Mouse (Mus musculus): ENCODE results near the gene Dlgap4. TPM values are rescaled to one million over a fixed set of nuclear protein-coding genes. Genes with fewer than 3 reads are reported as not detected.
A peak's percentile ranks its signal among the peaks of the same experiment; 100 is the strongest.

Gene Dlgap4
- total and polyA plus RNA-seq, 3 experiments = 31.3 to 61.5 (median 32.5) TPM

DNA sequence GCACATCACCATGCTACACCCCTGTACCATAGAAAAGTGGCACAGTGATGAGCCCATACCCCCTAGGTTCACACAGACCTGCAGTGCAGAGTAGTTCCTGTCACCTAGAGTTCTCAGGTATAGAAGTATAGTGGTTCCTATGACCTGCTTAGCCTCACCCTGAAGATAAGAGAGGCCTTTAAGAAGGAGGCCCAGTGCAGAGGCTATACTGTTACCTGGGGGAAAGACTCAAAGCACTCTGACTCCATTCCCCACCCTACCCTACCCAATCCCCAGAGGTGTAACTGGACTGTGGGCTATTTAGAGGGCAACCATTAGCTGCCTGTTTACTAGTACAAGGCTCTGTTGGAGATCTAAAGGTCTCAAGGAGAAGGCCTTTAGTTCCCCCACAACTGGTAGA, 118.1 kb downstream of the Dlgap4 start:
- intact Hi-C loops (cut with DNase I) = loop anchor here (5.0 kb wide), 1 partner anchor 131 kb away; the partner anchor contains the start of gene Rab5if
- peaks cover 43% of the 10 kb centered on the region for H3K4me1 ChIP-seq (ENCODE audit: control insufficient read depth, insufficient read depth, low read length)
- peaks cover 2% of the 10 kb centered on the region for H3K79me2 ChIP-seq (replicated peaks; ENCODE audit: control insufficient read depth, insufficient read depth, low read length)

DNA sequence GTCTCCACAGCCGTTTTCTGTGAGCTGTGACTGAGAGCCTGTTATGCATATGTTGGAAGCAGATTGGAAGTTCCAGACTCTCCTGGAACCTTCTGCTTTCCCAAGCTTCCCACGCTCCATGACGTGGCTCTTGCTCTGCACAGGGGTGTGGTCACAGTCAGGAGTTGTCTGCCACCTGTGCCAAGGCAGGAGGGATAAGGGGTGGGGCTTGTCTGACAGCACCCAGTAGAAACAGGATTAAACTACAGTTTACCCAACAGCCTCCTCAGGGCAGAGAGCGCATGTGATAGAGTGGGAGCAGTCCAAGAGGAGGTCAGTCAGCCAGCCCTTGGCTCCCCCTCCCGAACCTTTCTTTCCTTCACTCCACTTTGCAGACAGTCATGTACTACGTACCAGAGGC, 118.6 kb downstream of the Dlgap4 start:
- TF ChIP-seq POLR2A (IDR thresholded peaks at IDR 0.05; ENCODE audit: insufficient read depth, low read depth, low read length) (no peak), CTCF (IDR thresholded peaks at IDR 0.05) (no peak), EP300 (IDR thresholded peaks at IDR 0.05; ENCODE audit: insufficient read depth, low read depth, low read length) (peak; percentile 91)
- peaks cover 2% of the 10 kb centered on the region for H3K79me2 ChIP-seq (replicated peaks; ENCODE audit: control insufficient read depth, insufficient read depth, low read length)
- H3K36me3 ChIP-seq (ENCODE audit: control insufficient read depth, insufficient read depth, low read length) = peaks cover 5% of the 10 kb centered on the region
- peak overlapping the region; percentile 87 for H3K27ac ChIP-seq
- no peak overlapping the region for H3K4me3 ChIP-seq
- DNase-seq = peak; percentile 78 to 88
- WGBS = 36% methylated on average over 6 of the region's 6 CpGs
- H3K4me1 ChIP-seq (ENCODE audit: control insufficient read depth, insufficient read depth, low read length) = peaks cover 40% of the 10 kb centered on the region
- no peak overlapping the region for H3K9ac ChIP-seq (ENCODE audit: low read depth, low read length)
- H3K27me3 ChIP-seq (ENCODE audit: control insufficient read depth, insufficient read depth, low read length) = no peaks in the 10 kb centered on the region
- intact Hi-C loops (cut with DNase I) = loop anchor here (5.0 kb wide), 1 partner anchor 130 kb away; the partner anchor contains the start of gene Rab5if

More for the DNA sequence above, 118.1 kb downstream of the Dlgap4 start:
- no peak for TF ChIP-seq POLR2A (IDR thresholded peaks at IDR 0.05; ENCODE audit: insufficient read depth, low read depth, low read length)
- TF ChIP-seq CTCF (IDR thresholded peaks at IDR 0.05) = no peak
- TF ChIP-seq EP300 (IDR thresholded peaks at IDR 0.05; ENCODE audit: insufficient read depth, low read depth, low read length) = no peak
- no peak overlapping the region for H3K9ac ChIP-seq (ENCODE audit: low read depth, low read length)
- DNase-seq = no peak
- peak overlapping the region; percentile 87 for H3K27ac ChIP-seq
- no peak overlapping the region for H3K4me3 ChIP-seq
- peaks cover 6% of the 10 kb centered on the region for H3K36me3 ChIP-seq (ENCODE audit: control insufficient read depth, insufficient read depth, low read length)
- no peaks in the 10 kb centered on the region for H3K27me3 ChIP-seq (ENCODE audit: control insufficient read depth, insufficient read depth, low read length)

GRCm38 (mm10) chr2:156735761-156736335, 122.3 kb downstream of the Dlgap4 start:
- Histone ChIP-seq H3K9ac (ENCODE audit: low read depth, low read length) (no peak overlapping the region), H3K79me2 (replicated peaks; ENCODE audit: control insufficient read depth, insufficient read depth, low read length) (peaks cover 4% of the 10 kb centered on the region), H3K4me1 (ENCODE audit: control insufficient read depth, insufficient read depth, low read length) (peaks cover 51% of the 10 kb centered on the region), H3K27me3 (ENCODE audit: control insufficient read depth, insufficient read depth, low read length) (no peaks in the 10 kb centered on the region), H3K4me3 (no peak overlapping the region), H3K36me3 (ENCODE audit: control insufficient read depth, insufficient read depth, low read length) (peaks cover 2% of the 10 kb centered on the region), H3K27ac (no peak overlapping the region)
- peak in 1 of 2 experiments; percentile 27 for DNase-seq
- 69% methylated on average over 3 of the region's 3 CpGs for WGBS
- intact Hi-C loops (cut with DNase I) = no loop called here
- no peak for TF ChIP-seq POLR2A (IDR thresholded peaks at IDR 0.05; ENCODE audit: insufficient read depth, low read depth, low read length)
- TF ChIP-seq EP300 (IDR thresholded peaks at IDR 0.05; ENCODE audit: insufficient read depth, low read depth, low read length) = no peak
- no peak for TF ChIP-seq CTCF (IDR thresholded peaks at IDR 0.05)

DNA sequence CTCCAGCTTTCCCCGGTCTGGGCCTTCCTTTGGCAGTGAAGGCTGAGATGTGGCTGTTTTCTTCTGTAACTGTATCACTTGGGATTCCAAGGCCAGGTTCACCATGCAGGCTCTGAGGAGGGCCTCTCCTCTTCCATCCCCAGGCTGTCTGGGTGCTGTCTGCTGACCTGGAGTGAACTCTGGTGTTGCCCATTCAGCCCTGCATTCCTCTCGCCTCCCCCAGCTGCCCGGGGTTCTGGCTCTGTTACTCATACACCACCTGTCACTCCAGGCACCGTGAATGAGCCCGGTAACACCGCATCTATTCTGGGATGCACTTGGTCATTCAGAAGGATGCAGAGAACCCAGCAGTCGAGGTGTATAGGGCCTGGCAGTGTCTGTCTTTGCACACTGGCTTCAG, 123.3 kb downstream of the Dlgap4 start:
- H3K27ac ChIP-seq = no peak overlapping the region; the same call in 1 of the 2 replicates
- no peak overlapping the region for H3K4me3 ChIP-seq
- H3K79me2 ChIP-seq (replicated peaks; ENCODE audit: control insufficient read depth, insufficient read depth, low read length) = peaks cover 8% of the 10 kb centered on the region
- TF ChIP-seq POLR2A (IDR thresholded peaks at IDR 0.05; ENCODE audit: insufficient read depth, low read depth, low read length) (no peak), EP300 (IDR thresholded peaks at IDR 0.05; ENCODE audit: insufficient read depth, low read depth, low read length) (0 out of 2 replicates have a peak, but pooled peaks have one; percentile 28), CTCF (IDR thresholded peaks at IDR 0.05) (no peak)
- no peaks in the 10 kb centered on the region for H3K27me3 ChIP-seq (ENCODE audit: control insufficient read depth, insufficient read depth, low read length)
- peaks cover 56% of the 10 kb centered on the region for H3K4me1 ChIP-seq (ENCODE audit: control insufficient read depth, insufficient read depth, low read length)
- peak in 1 of 2 experiments; percentile 33 for DNase-seq
- peaks cover under 1% of the 10 kb centered on the region for H3K36me3 ChIP-seq (ENCODE audit: control insufficient read depth, insufficient read depth, low read length)
- no peak overlapping the region for H3K9ac ChIP-seq (ENCODE audit: low read depth, low read length)
- intact Hi-C loops (cut with DNase I) = no loop called here
- 25% methylated on average over 7 of the region's 7 CpGs for WGBS

- TF ChIP-seq EP300 (IDR thresholded peaks at IDR 0.05; ENCODE audit: insufficient read depth, low read depth, low read length) (peak; percentile 48; the same call in 1 of the 2 replicates), CTCF (IDR thresholded peaks at IDR 0.05) (no peak)
- 43% methylated on average over 7 of the region's 7 CpGs for WGBS
- intact Hi-C loops (cut with DNase I) = no loop called here
These were observed 124.5 kb downstream of the Dlgap4 start for GRCm38 (mm10) chr2:156737976-156738375.

GRCm38 (mm10) chr2:156741265-156741664, 127.8 kb downstream of the Dlgap4 start:
- WGBS = 66% methylated on average over 9 of the region's 9 CpGs
- H3K27ac ChIP-seq = no peak overlapping the region
- peaks cover 9% of the 10 kb centered on the region for H3K79me2 ChIP-seq (replicated peaks; ENCODE audit: control insufficient read depth, insufficient read depth, low read length)
- intact Hi-C loops (cut with DNase I) = no loop called here
- no peak overlapping the region for H3K9ac ChIP-seq (ENCODE audit: low read depth, low read length)
- H3K4me3 ChIP-seq = no peak overlapping the region
- no peaks in the 10 kb centered on the region for H3K27me3 ChIP-seq (ENCODE audit: control insufficient read depth, insufficient read depth, low read length)
- H3K4me1 ChIP-seq (ENCODE audit: control insufficient read depth, insufficient read depth, low read length) = peaks cover 40% of the 10 kb centered on the region
- TF ChIP-seq CTCF (IDR thresholded peaks at IDR 0.05) (no peak), EP300 (IDR thresholded peaks at IDR 0.05; ENCODE audit: insufficient read depth, low read depth, low read length) (no peak), POLR2A (IDR thresholded peaks at IDR 0.05; ENCODE audit: insufficient read depth, low read depth, low read length) (no peak)
- H3K36me3 ChIP-seq (ENCODE audit: control insufficient read depth, insufficient read depth, low read length) = no peaks in the 10 kb centered on the region
- no peak for DNase-seq

More at GRCm38 (mm10) chr2:156737976-156738375, 124.5 kb downstream of the Dlgap4 start:
- DNase-seq = peak in 1 of 2 experiments; percentile 63
- H3K4me3 ChIP-seq = no peak overlapping the region
- peaks cover 54% of the 10 kb centered on the region for H3K4me1 ChIP-seq (ENCODE audit: control insufficient read depth, insufficient read depth, low read length)
- no peaks in the 10 kb centered on the region for H3K27me3 ChIP-seq (ENCODE audit: control insufficient read depth, insufficient read depth, low read length)
- H3K36me3 ChIP-seq (ENCODE audit: control insufficient read depth, insufficient read depth, low read length) = no peaks in the 10 kb centered on the region; the same call in 1 of the 2 replicates
- H3K9ac ChIP-seq (ENCODE audit: low read depth, low read length) = no peak overlapping the region
- peaks cover 8% of the 10 kb centered on the region for H3K79me2 ChIP-seq (replicated peaks; ENCODE audit: control insufficient read depth, insufficient read depth, low read length)
- H3K27ac ChIP-seq = no peak overlapping the region
